Mouse (Mus musculus): ENCODE results near the gene Foxq1.

- TF ChIP-seq CTCF (IDR thresholded peaks at IDR 0.05; ENCODE audit: low read depth) = no peak
- no peak for TF ChIP-seq EP300 (optimal IDR thresholded peaks at IDR 0.05)
Observed at GRCm38 (mm10) chr13:31577576-31577975, 21.6 kb downstream of the Foxq1 start.

All from stomach, postnatal 0 days (tissue).